Mouse (Mus musculus) bone marrow macrophage, adult 2 months (primary cell): ENCODE results near the gene Fam168b. TPM values are rescaled to one million over a fixed set of nuclear protein-coding genes. Genes with fewer than 3 reads are reported as not detected.

Experiments used
- H3K27ac ChIP-seq: 2 replicates; pipeline ENCODE4 v1.5.1; 2012; ENCODE audit warnings: low read depth, low read length; ENCODE audit not compliant: insufficient read depth
- H3K4me1 ChIP-seq: 2 replicates; pipeline ENCODE4 v1.6.1; 2012; ENCODE audit warnings: low read length; ENCODE audit not compliant: control insufficient read depth, insufficient read depth
- H3K4me3 ChIP-seq: 2 replicates; pipeline ENCODE4 v1.5.1; 2012; ENCODE audit warnings: mild to moderate bottlenecking, low read length, moderate library complexity; ENCODE audit not compliant: insufficient read depth
- CTCF ChIP-seq: IDR thresholded peaks from 2 replicates; pipeline ENCODE4 v1.5.1; 2012; ENCODE audit warnings: low read depth, mild to moderate bottlenecking, low read length, moderate library complexity
- POLR2A ChIP-seq: IDR thresholded peaks from 2 replicates; pipeline ENCODE4 v1.6.1; 2012; ENCODE audit warnings: mild to moderate bottlenecking, low read depth, low read length, borderline replicate concordance
- polyA plus RNA-seq: library from polyadenylated mRNA; stranded (reverse); fragments of >200 nt; gene quantifications from 2 replicates; pipeline ENCODE4 v1.2.4, GENCODE M21; 2012; ENCODE audit not compliant: missing spikeins, insufficient read depth, insufficient read length

The Fam168b gene
- polyA plus RNA-seq, 1 experiment: 135 TPM

DNA sequence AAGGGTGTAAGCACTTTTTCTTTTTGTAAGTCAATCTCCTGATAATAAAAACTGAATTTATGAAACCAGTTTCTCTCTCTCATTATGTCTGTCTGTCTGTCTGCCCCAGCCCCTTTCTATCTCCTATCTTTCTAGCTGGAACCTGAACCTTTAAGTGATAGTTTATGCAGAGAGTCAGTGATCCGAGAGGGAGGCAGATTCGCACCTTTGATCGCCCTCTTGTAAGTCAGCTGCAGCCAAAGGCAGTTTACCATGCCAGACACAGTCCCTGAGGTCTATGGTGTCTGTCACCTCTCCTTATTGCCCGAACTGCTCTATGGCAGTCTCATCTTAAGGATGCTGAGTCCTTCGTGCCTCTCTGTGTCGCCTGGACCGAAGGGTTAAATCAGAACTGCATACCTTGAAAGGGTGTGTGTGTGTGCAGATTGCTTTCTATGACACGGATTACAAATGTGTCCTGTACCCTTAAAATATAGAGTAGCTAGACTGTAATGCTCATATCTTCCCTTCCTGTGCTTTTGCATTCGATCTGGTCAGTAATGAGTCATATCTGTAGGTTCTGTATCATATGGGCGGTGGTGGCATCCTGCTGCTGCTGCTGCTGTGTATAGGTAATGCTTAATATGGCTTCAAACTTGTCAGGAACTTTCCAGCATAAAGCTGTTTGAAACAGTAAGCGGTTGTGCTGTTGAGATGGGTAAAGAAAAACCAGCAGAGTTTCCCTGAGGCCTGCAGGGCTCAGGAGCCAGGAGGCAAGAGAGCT lies 9.4 kb upstream of the Fam168b start:
- TF ChIP-seq POLR2A: no peak
- no peak for TF ChIP-seq CTCF
- peaks cover 33% of the 10 kb centered on the region for H3K4me1 ChIP-seq
- H3K4me3 ChIP-seq: peak overlapping the region; percentile 58
- H3K27ac ChIP-seq: peak overlapping the region; percentile 74

DNA sequence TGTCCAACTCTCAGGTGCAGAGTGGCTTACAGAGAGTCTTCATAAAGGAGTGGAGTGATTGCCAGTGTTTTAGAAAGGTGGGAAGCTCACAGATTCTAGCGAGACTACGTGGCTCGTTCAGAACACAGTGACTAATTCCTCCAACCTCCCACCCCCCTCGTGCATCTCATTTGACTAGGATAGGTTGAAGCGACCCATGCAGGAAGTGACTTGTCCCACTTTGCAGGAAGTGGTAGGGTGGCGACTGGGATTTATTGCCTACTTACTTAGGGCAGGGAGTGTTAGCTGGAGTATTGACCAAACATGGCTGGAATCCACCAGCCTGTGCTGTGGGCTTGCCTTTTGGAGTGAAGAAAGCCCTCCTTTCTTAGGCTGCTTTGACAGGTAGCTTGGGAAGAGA lies 8.7 kb upstream of the Fam168b start:
- Histone ChIP-seq H3K4me3 (peak overlapping the region; percentile 58), H3K27ac (peak overlapping the region; percentile 74), H3K4me1 (peaks cover 33% of the 10 kb centered on the region)
- no peak for TF ChIP-seq POLR2A
- TF ChIP-seq CTCF: no peak

DNA sequence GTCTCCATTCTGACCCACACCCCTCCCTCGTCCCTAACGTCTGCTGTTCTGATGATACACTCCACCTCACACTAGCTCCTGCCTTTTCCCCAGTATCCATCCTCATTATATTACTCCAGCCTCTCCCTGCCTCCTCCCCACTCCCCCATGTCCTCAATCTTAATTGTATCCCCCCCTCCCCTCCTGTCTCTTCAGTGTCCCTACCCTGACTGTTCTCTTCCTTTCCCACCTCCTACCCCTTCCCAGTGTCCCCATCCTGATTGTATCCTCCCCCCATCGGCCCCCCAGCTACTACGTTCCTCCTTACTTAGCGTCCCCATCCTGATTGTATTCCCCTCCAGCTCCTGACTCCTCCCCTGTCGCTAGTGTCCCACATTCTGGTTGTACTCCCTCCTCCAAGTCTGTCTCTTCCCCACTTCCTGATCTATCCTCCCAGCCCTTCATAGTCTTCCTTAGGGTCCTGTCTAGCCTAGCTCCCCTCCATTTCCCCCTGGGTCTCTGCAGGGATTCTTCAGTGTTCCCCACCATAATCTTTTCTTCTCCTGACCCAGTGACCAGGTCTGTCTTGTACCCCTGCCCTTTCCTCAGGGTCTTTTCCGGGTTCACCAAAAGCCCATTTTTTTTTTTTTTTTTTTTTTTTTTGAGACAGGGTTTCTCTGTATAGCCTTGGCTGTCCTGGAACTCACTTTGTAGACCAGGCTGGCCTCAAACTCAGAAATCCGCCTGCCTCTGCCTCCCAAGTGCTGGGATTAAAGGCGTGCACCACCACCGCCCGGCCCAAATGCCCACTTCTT lies 7.7 kb upstream of the Fam168b start:
- Histone ChIP-seq H3K4me1 (peaks cover 29% of the 10 kb centered on the region), H3K27ac (peak overlapping the region; percentile 74), H3K4me3 (peak overlapping the region; percentile 58)
- TF ChIP-seq CTCF (no peak), POLR2A (no peak)

DNA sequence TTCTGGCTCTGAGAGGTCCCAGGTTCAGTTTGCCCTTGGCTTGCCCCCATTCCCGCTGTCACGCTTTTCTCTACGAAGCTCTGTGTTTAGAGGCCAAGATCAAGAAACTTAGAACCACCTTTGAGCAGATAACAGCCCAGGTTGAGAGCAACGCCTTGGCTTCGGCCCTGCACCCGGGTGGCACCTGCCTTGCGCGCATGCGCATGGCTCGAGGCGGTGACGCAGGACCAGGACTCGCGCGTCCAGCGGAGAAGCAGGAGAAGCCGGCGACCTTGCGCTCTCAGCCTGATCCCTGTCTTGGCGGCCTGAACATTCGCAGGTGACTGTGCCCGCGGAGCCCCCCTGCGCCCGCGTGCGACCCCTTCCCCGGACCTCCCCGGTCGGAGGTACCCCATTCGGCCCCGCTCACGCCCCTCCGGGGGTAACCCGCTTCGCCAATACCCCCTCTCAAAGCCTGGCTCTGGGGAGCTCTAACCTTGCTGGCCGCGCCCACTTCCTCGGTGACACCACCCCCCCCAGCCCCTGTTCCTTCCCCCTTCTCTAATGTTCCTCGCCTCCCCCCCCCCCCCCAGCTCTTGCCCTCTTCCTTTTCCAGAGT lies 7.0 kb upstream of the Fam168b start, which contains the start of gene Plekhb2:
Plekhb2 (plus strand) TSS at position 232 of the 598 bp plus-strand sequence.
- TF ChIP-seq POLR2A (no peak; the same call in 1 of the 2 replicates), CTCF (no peak)
- peak within 1 kb of the TSS; percentile 58 for H3K4me3 ChIP-seq
- H3K4me1 ChIP-seq: peaks cover 22% of the 10 kb centered on the region
- peak within 1 kb of the TSS; percentile 87 for H3K27ac ChIP-seq

DNA sequence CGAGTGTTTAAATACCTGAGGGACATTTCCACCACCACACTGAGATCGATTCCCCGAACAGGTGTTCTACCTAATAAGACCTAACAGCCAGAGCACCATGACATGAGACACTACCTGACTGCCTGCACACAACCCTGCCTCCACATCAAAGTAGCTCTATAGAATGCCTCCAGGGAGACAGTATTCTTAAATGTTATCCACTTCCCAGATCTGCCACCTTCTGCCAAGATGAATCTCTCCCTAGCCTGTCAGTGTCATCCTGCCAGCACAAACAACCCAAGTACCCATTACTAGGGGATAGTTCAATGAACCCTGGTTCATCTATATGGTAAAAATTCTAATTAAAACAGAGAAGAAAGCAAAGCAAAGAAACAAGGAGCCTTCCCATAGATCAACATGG lies 4.2 kb upstream of the Fam168b start:
- H3K4me1 ChIP-seq: peaks cover 14% of the 10 kb centered on the region
- H3K27ac ChIP-seq: no peak overlapping the region

DNA sequence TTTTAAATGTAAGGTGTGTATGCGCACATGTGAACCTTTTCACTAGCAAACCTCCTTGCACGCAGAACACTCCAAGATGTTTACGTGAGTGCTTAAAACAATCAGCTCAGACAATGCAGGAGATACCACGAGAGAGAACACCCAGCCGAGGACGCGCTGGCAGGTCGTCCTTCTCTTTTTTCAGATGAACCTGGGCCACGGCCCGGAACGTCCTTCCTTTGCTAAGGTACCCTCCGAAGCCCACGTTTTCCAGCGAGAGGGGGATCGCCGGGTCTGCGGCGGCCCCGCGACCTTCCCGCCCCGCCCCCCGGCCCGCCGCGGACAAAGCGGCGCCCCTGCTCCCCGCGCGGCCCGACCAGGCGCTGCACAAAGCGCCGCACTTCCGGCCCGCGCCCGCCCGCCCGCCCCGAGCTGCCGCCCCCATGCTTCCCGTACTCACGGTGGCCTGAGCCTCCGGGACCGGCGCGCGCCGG lies 440 bp downstream of the Fam168b start:
- TF ChIP-seq CTCF: no peak
- no peak for TF ChIP-seq POLR2A
- peak overlapping the region; percentile 79 for H3K27ac ChIP-seq
- H3K4me1 ChIP-seq: peaks cover 31% of the 10 kb centered on the region
- H3K4me3 ChIP-seq: peak overlapping the region; percentile 95

More for the DNA sequence above, 4.2 kb upstream of the Fam168b start:
- TF ChIP-seq CTCF: no peak
- no peak for TF ChIP-seq POLR2A
- H3K4me3 ChIP-seq: no peak overlapping the region

DNA sequence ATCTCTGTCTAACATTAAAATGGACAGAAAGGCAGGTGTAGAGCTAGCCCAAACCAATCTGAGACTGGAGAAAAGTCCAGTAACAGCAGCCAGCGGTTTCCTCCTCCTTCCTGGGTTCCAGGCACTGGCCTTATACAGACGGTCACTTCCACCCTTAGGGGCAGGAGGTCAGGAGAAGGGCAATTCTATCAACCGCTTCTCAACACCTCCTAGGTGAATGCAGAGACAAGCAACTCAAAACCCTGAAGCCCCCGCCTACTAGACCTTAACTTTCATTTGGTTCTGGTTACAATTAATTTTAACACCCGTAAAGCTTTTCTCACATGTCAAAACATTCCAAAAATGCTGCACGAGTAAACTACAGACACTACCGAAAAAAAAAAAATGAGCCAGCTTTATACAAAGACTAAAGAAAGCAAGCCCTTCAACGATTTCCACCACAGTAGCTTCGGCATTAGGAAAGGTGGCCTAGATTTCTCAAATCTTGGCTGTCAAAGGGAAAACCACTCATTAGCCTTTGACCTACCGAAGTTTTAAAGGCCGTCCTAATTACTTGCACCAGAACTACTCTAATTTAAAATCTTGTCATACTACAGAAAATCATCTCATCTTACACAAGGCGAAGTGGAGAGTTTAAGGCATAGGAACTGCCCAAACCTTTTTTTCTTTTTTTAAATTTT lies 1.0 kb downstream of the Fam168b start:
- TF ChIP-seq CTCF: no peak
- TF ChIP-seq POLR2A: no peak
- H3K27ac ChIP-seq: peak overlapping the region; percentile 79
- peaks cover 34% of the 10 kb centered on the region for H3K4me1 ChIP-seq
- H3K4me3 ChIP-seq: peak overlapping the region; percentile 95

DNA sequence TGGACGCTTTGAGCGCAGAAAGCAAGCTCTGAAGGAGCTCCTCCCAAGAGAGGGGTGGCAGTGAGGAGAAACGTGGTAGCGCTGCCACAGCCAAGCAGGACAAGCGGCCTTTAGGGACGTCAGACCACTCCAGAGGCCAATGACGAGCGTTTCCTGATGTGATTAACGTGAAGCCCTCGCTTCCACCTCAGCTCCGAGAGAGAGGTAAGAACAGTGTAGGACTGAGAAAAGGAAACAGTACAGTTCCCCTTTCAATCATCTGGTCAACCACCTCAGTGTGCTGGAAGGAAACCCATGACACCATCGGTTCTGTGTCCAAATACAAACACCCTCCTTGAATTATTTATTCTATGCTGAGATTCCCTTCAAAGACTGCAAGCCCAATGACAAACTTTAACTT lies 3.6 kb downstream of the Fam168b start:
- Histone ChIP-seq H3K27ac (peak overlapping the region; percentile 59), H3K4me1 (peaks cover 57% of the 10 kb centered on the region), H3K4me3 (peak overlapping the region; percentile 25)
- TF ChIP-seq CTCF: no peak
- TF ChIP-seq POLR2A: no peak

DNA sequence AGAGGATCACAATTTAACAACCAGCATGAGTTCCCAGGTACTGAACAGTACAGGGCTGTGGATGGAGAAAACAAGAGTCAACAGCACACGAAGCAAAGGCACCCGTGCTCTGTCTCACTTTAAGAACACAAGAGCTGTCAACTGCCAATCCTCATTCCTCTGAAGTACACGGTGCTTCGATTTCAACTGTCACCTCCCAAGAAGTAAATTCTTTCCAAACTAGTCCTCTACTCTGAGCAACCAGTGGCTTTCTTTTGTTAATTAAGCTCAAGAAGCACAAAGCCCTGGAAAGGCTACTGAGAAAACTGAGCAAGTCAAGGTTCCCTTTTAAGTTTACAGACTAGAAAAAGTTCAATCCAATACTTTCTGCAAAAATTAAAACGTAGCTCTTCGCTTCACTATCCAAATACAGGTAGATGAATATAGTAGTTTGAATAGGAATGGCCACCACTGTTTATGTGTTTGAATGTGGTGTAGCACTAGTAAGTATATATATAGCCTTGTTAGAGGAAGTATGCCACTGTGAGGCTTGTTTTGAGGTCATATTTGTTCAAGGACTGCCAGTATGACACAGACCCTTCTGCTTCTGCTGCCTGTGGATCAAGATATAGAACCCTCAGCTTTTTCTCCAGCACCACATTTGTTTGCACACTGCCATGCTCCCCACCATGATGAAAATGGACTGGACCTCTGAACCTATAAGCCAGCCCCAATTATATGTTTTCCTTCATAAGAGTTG lies 4.7 kb downstream of the Fam168b start:
- Histone ChIP-seq H3K4me1 (peaks cover 58% of the 10 kb centered on the region), H3K4me3 (peak overlapping the region; percentile 13; the same call in 1 of the 2 replicates), H3K27ac (peak overlapping the region; percentile 88)
- TF ChIP-seq CTCF: no peak
- TF ChIP-seq POLR2A: no peak
